Mouse (Mus musculus): ENCODE measurements around the gene Clcnka.

- no peak for TF ChIP-seq POLR2A (IDR thresholded peaks at IDR 0.05; ENCODE audit: borderline replicate concordance, low read depth, low read length)
- no peak for TF ChIP-seq CTCF (IDR thresholded peaks at IDR 0.05; ENCODE audit: low read depth, low read length)
Measured at GRCm38 (mm10) chr4:141429381-141429780, 30.9 kb upstream of the Clcnka start.
